Mouse (Mus musculus): Measurements from ENCODE around the gene Rchy1. TPM values are rescaled to one million over a fixed set of nuclear protein-coding genes. Genes with fewer than 3 reads are reported as not detected.

The Rchy1 gene
- polyA plus RNA-seq (2015; fragmentation: Nextera tagmentation; extraction: Ambion mirVana): 71.5 and 100 TPM in 2 replicates

DNA sequence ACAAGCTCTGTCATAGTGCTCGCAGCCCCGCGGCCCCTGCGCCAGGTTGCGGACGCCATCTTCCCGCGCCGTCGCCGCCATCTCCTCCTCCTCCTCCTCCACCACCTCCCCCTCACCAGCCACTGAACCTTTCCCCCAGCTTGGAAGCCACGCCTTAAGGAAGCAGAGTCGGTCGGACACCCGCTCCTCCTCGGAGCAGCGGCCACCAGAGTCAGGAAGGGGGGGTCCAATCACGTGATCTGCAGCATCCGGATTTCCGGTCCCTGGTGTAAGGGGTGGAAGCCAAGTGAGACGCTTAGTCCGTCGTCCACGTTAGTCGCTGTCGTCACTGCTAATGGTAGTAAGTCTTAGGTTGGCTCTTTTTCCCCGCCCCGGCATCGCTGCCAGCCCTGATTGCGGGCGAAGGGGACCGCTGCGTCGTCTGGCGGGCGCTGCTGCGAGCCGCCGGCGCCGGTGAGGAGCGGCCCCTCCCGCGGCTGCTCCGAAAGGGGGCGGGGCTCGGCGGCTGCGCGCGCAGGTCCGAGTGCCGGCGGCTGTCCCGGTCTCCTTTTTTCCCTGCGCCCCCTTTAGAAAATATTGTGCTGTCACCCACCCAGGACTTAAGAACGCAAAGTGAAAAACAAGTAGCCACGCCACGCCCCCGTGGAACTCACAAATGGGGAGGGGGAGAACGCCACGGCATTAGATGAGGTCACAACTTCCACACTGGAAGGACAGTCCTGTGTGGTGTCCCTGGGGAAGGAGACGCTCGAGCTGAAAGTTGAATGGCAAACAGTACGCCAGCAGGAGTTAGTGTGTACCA, at the start of gene Rchy1:
Gene Rchy1, minus strand, starts transcription at position 430 of the 802 bp plus-strand sequence.
- peak; percentile 92 for DNase-seq (ENCODE audit: low spot score)

DNA sequence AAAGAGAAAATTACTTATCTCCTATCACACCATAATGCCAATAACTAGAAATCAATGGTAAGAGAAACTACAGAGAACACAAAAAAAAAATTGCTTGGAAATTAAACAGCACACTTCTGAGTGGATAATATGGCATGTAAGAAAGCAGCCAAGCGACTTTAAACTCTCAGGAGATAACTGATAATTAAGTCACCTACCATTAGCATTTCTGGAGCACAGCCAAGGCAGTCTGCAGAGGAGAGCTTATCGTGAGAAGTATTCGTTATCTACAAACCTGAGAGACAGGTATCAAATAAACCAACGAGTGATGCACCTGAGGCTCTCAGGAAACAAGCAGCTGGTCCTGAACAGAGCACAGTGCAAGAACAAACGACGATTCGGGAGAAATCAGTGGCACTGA, 48.9 kb upstream of the Rchy1 start:
- no peak for DNase-seq (ENCODE audit: low spot score)

DNA sequence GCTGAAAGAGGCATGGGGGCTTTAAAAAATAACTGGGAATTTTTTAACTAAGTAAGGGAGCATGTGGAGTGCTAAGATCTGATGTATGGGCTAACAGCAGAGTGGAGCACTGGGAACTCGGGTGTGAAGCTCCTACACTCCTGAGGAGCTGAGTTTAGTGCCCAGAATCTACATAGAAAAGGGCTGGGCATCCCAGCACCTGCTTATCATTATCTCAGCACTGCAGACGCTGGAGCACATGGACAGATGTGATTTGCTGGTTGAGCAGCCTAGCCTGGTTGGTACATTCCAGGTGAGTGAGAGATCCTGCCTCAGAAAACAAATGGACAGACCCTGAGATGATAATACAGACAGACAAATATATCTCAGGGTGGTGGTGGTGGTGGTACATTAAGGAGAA, 47.0 kb upstream of the Rchy1 start:
- no peak for DNase-seq (ENCODE audit: low spot score)

DNA sequence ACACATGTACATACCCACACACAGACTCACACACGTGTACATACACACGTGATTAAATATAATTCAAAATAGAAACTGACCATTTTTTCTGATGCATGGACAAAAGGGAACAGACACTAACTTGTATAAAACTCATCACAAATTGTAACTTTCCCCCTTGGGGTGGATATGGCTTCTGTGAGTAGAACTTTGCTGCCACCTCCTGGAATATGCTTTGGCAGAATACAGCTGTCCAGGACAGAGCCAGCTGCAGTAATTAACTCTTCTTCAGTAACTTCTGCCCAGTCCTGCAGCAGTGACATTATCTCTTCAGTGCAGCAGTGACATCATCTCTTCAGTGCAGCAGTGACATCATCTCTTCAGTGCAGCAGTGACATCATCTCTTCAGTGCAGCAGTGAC, 40.1 kb upstream of the Rchy1 start:
- peak; percentile 19 for DNase-seq (ENCODE audit: low spot score)

DNA sequence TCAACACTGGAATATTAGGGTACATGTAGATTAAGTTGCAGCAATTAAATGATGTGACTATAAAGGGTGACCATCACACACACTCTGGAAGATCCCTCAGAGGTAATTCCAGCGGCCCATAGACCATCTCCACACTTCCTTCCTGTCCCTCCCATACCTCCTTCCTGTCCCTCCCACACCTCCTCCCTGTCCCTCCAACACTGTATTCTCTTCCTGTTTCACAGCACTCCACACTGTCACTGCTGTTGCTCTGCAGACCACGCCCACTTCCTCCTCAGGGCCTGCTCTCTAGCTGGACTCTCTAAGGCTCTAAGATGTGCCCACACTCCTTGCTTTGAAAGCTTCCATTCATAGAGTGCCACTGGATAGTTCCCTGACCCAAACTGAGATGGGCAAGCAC, 37.9 kb upstream of the Rchy1 start:
- peak; percentile 20 for DNase-seq (ENCODE audit: low spot score)

DNA sequence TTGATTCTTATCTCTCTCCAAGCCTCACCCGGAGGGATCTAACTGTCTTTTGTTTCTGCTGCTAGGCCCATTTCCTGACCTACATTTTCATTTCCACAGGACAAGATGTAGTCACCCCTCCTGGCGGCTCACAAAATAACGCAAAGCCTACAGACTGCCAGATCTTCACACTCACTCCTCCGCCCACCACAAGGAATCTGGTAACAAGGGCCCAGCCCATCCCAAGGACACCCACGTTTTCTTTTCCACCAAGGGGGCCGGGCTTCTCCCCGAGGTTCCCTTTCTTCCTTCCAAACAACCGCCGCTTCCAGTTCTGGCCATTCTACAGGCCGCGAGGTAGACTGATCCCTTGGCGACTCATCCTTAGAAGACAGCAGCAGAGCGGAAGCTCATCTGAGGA, 31.7 kb upstream of the Rchy1 start:
- DNase-seq (ENCODE audit: low spot score): no peak

DNA sequence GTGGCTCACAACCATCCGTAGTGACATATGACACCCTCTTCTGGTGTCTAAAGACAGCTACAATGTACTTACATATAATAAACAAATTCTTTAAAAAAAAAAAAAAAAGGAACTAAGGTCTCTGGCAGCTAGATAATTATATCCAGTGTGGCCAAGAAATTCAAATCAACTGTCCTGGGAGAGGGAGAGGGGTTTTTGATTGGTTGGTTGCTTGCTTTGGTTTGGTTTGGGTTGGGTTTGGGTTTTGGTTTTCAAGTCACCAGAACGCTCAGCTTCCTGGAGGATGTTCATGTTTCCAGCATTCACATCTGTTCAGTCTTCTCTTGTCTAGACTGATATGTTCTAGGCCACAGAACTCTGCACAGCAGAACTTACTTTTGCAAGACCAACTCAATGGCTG, 30.2 kb upstream of the Rchy1 start:
- DNase-seq (ENCODE audit: low spot score): no peak

DNA sequence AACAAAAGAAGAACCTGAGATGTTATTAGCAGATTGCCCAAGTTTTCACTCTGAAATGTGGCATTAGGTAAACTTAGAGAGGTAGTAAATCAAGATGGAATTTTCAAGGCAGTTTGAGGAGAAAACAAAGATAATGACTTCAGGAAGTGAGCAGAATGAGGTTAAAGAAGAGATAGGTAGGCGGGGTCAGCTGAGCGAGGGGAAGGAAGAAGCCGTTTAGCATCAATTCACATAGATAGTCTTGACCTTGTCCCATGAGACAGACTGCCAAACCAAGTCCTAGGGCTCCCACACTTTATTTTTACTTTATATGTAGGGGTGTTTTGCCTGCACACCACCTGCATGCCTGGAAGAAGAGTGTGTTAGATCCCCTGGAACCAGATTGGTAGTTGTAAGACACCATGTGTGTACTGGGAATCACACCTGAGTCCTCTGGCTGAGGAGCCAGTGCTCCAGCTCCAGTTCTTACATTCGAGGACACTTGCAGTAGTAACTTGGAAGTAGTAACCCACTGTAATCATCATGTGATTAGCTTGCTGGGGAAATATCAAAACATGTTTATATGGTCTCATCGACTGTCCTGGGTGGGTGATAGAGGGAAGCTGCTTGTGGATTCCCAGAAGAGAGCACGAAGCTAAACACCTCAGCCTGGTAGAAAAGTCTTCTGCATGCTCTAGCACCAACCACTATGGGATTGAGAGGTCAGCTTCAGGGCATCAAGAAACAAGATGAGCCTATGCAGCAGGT, 28.5 kb upstream of the Rchy1 start:
- DNase-seq (ENCODE audit: low spot score): no peak

DNA sequence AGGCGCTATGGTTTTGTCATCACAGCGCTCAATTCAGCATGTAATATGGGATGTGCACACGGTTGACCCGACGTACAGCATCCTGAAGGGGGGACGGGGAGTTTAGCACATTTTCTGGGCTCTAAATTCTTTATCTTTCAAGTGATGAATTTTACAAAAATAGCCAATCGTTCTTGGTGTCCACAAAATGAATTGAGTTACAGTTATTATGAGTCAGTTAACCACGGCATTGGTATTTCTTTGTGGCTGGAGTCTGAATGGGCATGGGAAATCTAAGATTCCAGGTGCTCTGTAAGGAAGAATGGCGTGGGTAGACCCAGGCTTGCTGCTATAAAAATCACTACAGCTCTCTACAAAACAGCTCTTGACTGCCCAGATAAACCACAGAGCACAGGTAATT, 26.4 kb upstream of the Rchy1 start:
- no peak for DNase-seq (ENCODE audit: low spot score)

DNA sequence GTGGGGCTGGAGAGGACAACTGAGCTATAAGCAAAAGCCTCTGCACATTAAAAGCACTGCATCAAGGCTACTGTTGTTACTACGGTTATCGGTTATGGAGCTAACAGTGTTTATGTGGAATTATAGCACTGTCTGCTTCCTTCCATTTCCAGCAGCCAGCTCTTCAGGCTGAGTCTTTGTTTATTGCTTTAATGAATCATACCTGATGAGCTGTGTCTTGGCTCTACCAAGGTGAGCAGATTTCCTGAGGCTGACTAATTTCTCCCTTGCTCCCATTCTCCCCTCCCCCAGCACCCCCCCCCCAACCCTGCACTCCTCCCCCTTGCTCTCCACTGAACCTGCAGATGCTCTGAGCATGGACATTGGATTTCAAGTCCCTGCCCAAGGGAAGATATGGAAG, 24.9 kb upstream of the Rchy1 start:
- DNase-seq (ENCODE audit: low spot score): no peak

DNA sequence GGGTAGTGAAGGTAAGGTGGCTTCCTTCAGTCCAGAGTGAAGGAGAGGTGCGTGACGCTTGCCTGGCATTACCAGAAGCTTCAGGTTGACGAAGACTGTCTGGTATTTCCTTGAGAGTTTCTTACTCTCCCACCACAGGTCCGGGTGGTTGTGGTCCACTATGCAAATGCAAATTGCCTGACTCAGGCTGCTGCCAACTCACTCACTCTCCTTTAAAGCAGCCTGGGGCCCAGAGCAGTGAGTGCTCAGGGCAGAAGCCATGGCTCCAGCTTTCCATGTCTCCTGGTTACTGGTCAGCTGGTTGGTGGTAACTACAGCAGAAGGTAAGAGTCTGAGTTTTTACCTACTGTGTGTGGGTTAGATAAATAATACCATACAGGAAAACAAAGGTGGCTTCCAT, 24.4 kb upstream of the Rchy1 start, which contains the start of gene Odaph:
Gene Odaph, plus strand, starts transcription at position 240 of the 400 bp plus-strand sequence.
- no peak for DNase-seq (ENCODE audit: low spot score)

DNA sequence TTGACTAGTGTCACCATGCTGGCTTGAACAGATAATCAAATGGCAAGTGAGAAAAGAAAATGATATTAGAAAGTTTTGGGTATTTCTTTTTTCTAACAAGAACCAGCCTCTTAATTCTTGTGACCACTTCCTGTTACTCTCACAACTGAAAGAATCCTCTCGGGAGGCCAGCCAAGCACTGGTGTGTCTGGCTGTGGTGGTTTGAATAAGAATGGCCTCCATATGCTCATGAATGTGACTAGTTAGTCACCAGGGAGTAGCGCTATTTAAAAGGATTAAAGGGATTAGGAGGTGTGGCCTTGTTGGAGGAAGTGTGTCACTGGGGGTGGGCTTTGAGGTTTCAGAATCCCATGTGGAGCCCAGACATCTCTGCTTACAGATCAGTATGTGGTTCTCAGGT, 22.9 kb upstream of the Rchy1 start:
- DNase-seq (ENCODE audit: low spot score): no peak

DNA sequence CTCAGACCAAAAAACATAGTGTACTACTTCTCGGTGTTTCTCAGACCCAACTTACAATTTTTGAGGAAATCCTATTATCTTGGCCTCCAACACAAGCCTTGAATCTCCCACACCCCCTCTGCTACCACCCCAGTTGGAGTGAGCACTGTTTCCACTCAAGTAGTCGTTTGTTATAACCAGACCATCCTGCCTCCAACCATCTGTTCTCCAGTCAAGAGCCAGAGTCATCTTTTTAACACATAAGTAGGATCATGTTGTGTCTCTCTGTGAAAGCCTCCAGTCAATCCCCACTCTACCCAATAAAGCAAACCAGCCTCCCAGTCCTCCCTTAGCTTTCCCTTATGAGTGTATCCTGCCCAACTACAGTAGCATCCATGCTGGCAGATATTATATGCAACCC, 20.6 kb upstream of the Rchy1 start:
- DNase-seq (ENCODE audit: low spot score): no peak

DNA sequence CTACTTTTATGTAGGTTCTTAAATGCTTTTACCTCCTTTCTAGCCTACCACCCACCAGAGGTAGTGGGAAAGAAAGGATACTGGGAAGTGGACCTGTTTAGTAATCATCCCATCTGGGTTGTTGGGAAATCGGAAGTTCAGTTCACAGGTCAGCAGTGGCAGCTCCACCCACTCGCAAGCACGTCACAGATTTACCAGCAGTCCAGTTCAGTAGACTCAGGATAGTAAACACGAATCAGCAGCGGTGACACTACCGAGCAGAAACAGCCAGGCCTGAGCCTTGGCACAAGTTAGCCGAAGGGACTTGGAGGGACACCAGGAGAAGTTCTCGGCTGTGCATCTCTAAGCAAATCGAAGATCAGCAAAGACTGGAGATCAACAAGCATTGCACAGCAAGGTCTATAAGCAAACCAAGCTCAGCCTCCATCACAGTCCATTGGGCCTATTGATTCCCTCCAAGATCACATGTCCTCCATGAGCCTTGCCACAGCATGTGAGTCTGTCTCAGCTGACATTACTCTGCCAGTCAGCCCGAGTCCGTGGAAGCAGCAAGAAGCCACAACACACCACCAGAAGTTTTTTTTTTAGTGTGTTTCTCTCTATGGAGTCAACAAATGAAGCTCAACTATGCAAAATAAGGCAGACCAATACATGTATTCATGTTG, 18.4 kb upstream of the Rchy1 start:
- DNase-seq (ENCODE audit: low spot score): no peak

DNA sequence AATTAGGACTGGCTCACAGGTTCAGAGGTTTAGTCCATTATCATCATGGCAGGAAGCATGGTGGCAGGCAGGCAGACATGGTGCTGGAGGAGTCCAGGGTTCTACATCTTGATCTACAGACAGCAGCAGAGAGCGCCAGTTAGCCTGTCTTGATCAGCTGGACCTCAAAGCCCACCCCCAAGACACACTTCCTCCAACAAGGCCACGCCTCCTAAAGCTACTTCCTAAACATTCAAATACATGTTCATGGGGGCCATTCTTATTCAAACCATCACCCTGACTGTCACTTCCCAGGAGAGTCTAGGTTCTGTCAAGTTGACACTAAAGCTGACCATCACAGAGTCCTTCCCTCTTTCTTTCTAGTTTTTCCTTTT, 14.5 kb upstream of the Rchy1 start:
- no peak for DNase-seq (ENCODE audit: low spot score)

DNA sequence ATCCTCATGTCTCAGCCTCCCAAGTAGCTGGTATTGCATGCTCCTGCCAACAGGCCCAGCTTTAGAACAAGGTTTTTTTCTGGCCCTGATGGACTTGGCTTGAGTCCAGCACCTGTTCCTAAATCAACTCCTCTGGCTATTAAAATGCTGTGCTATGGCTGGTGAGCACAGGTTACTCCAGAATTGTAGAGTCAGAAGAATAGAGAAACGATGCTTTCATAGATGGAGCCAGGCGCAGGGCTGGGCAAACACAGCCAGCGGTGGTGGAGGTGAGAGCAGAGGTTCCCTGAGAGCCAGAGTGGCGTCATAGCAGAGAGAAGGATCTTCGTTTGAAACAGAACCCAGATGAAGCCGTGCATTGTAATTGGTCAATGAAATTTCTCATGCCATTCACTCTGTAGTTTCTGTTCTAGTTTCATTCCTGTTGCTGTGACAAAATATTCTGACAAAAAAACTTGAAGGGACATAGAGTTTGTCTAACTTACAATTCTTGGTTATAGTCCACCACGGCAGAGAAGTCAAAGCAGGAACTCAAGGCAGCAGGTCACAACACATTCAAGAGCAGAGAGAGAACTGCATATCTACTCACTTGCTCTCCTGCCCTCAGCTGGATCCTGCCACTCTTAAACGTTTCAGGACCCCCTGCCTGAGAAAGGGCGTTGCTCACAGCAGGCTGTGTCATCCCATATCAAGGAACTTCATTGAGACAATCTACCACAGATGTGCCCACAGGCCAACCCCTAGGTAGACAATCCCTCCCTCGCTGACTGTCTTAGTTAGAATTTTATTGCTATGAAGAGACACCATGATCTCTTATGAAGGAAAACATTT, 13.9 kb upstream of the Rchy1 start:
- DNase-seq (ENCODE audit: low spot score): no peak

DNA sequence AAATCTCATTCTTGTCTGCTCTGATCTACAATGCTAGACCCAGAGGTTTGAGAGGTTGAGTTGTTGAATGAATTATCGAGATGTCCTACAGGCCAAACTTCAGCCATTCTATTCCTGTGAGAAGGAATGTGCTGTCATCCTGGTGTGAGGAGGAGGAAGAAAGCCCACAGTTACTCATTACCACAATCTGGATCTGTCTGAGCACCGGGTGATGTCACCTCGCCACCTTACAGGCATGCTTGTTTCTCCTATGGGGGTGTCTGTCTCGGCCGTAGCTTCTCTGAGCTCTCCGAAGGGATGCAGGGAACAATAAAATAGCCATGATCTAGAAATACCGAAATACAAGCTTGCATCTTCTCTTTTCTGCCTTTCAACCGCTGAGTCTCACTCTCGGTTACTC, 12.9 kb upstream of the Rchy1 start:
- DNase-seq (ENCODE audit: low spot score): no peak

DNA sequence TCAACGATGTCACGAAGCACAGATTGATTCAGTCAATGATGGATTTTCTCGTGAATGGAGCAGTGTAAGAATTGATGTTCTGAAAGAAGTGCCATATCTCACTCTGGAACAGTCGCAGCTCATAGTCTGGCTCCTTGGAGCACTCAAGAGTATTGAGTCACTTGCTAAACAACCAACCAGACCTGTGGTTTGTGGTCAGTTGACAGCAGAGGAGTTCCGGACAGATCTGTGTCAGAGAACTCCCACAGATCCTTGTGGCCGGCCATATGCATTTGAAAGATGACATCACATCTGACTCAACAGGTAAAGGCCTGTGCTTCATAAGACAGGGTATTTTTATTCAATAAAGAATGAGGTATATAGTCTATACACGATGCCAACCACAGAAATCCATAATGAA, 11.1 kb upstream of the Rchy1 start:
- no peak for DNase-seq (ENCODE audit: low spot score)

DNA sequence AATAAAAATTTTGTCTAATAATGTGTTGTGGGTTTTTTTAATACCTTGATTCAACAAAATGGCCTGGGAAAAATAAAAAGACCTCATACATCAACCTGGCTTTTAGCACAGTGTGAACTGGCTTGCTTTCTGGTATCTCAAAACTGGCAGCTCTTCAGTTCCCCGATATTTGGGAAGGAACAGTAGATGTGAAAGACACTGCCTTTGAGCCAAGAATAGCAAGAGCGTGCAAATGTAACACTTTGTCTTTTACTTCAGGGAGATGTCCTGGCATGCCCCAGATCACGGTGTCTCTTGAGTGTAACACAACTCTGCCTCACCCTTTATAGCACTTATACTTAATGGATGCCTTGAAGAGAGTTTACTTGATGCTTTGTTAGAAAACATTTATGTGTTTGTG, 9.2 kb upstream of the Rchy1 start:
- no peak for DNase-seq (ENCODE audit: low spot score)

DNA sequence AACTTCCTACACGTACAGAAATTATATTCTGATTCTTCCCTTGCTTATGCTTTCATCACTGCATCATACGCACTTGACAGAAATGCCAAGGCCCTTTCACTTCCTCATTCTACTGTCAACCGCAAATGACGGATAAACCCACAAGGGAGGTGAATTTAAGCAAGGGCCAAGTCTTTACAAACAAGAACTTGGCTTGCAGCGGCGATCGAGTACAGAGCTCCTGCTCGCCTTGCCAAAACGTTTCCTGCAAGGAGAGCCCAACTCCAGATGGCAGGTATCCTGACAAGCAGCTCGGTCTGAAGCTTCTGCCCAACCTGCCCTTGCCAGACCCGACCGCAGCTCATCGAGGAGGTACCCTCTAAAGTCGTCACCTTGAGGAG, 619 bp downstream of the Rchy1 start:
- no peak for DNase-seq (ENCODE audit: low spot score)

DNA sequence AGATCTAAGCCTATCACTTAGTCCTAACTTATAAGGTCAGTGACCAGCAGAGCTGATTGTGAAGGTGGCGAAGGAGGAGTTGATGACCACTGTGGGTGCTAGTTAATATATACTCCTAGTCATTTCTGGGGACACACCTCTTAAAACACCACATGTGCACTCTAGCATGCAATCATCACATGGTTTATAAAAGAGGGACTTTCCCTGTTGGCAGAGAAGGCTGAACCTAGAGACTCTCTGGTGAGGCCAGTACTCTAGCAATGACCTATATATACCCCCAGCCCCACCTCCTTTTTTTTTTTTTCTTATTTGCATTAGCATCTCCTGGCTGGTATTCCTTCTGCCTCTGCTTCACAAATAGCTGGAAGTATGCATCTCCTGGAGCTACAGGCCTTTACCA, 1.5 kb downstream of the Rchy1 start:
- DNase-seq (ENCODE audit: low spot score): no peak

Measured in thymus, postnatal 0 days (tissue).